Mouse (Mus musculus): ENCODE data around the gene Ern2. TPM values are rescaled to one million over a fixed set of nuclear protein-coding genes. Genes with fewer than 3 reads are reported as not detected.

Ern2 gene
- polyA plus RNA-seq (2015; fragmentation: Nextera tagmentation; extraction: Ambion mirVana), result 0.05 TPM in 1 of 2 replicates, not detected in the other

DNA sequence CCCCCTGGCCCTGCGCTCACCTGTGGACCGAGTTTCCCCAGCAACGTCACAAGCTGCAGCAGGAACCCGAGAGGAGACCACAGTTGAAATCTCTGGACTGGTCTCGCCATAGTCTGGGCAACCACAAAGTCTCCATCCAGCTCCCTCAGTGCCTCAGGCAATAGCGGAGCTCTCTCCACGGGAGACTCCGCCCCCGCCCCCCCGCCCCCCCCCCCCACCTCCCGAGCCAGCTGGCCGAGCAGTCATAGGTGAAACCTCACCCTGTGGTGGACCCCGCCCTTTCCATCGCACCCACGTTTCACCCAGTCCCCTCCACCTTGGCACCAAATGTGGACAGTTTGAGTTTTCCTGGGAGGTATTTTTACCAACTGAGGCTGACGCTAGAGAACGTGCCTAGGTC lies at the start of gene Ern2:
Ern2 (minus strand) TSS at position 165 of the 400 bp plus-strand sequence.

DNA sequence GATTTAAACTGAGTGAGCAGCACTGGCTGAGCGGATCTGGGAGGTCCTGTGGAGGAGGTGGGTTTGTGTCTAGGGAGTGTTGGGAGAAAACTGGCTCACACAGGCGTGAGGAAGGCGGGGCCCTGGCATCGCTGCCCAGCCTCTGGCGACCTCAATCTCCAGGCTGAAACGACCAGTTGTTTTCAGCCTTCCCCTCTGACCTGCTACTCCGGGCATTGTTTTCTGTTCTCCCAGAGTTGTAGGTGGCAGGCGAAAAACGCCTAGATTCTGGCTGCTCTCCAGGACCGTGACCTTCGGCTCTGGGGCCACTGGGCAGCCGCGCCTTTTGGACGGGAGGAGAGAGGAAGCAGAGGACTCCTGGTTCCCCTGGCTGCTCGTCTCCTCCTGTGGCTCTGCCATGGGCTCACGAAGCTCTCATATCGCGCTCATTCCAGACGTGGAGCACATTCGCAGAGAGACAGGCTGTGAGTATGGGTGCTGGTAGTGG lies 33.4 kb upstream of the Ern2 start, which contains the start of gene Chp2:
Chp2 (plus strand) TSS at position 182 of the 487 bp plus-strand sequence.

DNA sequence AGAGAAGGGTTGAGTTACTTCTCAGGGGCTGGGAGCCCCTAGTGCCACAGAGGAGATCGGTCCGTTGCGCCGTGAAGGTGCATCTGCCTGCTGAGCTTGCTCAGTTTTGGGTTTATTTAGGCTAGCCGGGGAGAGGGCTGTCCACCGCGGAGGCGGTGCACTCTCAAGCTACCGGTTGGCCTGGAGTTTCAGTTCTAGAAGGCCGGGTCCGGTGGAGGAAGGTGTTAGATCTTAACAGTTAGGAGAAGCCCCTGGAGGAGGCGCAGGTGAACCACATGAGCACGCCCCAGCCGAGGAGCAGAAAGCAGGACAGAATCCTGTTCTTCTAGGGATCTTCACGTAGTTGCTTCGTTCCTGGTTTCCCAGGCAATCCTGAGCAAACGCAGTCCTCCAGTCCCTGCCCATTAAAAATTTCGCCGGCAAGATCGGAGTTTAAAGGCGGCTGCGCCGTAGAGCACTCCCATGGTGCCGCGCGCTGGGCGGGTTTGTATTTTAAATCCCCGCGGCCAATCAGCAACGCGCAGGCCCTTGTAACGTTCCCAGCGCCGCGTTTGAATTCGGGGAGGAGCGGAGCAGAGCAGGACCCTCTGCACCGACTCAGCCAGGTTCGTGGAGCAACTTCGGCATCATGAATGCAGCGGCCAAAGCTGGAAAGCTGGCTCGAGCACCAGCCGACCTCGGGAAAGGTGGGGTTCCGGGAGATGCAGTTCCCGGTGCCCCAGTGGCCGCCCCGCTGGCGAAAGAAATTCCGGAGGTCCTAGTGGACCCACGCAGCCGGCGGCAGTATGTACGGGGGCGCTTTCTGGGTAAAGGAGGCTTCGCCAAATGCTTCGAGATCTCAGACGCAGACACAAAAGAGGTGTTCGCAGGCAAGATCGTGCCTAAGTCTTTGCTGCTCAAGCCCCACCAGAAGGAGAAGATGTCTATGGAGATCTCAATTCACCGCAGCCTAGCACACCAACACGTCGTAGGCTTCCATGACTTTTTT lies 26.8 kb downstream of the Ern2 start, which contains the start of gene Plk1:
Plk1 (plus strand) TSS at position 525 of the 988 bp plus-strand sequence.

DNA sequence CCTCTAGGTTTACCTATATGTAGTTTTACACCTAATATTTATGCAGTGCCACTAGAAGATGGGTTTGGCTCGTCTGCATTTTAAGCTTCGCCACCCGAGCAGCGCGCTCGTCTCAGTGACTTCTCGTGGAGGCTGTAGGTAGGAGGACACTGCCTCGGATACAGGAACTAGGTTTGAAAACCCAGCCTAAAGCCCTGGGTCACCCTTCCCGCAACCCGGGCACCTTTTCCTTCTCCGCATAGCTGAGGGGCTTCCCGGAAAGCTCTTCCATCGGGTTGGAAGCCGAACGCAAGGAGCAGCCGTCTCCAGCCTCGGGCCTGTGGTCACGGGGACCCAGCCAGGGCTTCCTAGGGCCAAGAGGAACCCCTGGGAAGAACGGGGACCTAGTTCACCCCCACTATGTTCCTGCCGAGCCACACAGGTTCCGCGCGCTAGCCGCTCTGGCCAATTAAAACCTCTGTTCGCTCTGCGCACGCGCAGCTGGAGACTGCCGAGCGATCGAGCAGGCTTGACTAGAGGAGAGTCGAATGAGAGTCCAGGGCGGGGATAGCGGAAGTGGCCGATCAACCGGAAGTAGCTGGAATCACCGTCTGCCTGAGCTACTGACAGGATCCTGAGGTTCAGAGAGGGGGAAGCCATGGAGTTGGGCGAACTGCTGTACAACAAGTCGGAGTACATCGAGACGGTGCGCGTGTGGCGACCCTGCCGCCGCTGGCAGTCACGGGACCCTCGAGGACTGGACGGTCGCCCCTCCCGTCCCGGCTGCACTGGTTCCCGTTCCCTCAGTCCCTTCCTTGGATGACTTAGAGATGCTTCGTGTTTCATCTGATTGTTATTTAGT lies 53.3 kb downstream of the Ern2 start, which contains the start of the genes Palb2 and Dctn5:
Palb2 (minus strand) TSS at position 489 of the 841 bp plus-strand sequence.
Dctn5 (plus strand) TSS at position 545 of the 841 bp plus-strand sequence.

Other genes starting within 250 kb of the Ern2 start
- 10.3 and 12.1 TPM in 2 replicates for gene Cog7, start 204.5 kb downstream of the Ern2 start, polyA plus RNA-seq (2015; fragmentation: Nextera tagmentation; extraction: Ambion mirVana)
- 28.3 and 31.9 TPM in 2 replicates for gene Gga2, start 165.0 kb downstream of the Ern2 start, polyA plus RNA-seq (2015; fragmentation: Nextera tagmentation; extraction: Ambion mirVana)
- gene Ubfd1, start 119.0 kb downstream of the Ern2 start, polyA plus RNA-seq (2015; fragmentation: Nextera tagmentation; extraction: Ambion mirVana), result 14.5 and 18.5 TPM in 2 replicates
- gene Ears2, start 118.9 kb downstream of the Ern2 start, polyA plus RNA-seq (2015; fragmentation: Nextera tagmentation; extraction: Ambion mirVana), result 5.1 and 5.8 TPM in 2 replicates
- 427 and 451 TPM in 2 replicates for gene Ndufab1, start 84.3 kb downstream of the Ern2 start, polyA plus RNA-seq (2015; fragmentation: Nextera tagmentation; extraction: Ambion mirVana)
- 17.4 and 17.5 TPM in 2 replicates for gene Palb2, start 53.2 kb downstream of the Ern2 start, polyA plus RNA-seq (2015; fragmentation: Nextera tagmentation; extraction: Ambion mirVana)
- 53.7 and 62.2 TPM in 2 replicates for gene Dctn5, start 53.2 kb downstream of the Ern2 start, polyA plus RNA-seq (2015; fragmentation: Nextera tagmentation; extraction: Ambion mirVana)
- gene Plk1, start 26.8 kb downstream of the Ern2 start, polyA plus RNA-seq (2015; fragmentation: Nextera tagmentation; extraction: Ambion mirVana), result 103 and 112 TPM in 2 replicates
- gene Chp2, start 33.3 kb upstream of the Ern2 start, polyA plus RNA-seq (2015; fragmentation: Nextera tagmentation; extraction: Ambion mirVana), result 2.3 and 3.2 TPM in 2 replicates
- 19.9 and 30.5 TPM in 2 replicates for gene Prkcb, start 102.5 kb upstream of the Ern2 start, polyA plus RNA-seq (2015; fragmentation: Nextera tagmentation; extraction: Ambion mirVana)

Measured in spleen, postnatal 0 days (tissue).